Mouse (Mus musculus) lung, postnatal 25 days (tissue): ENCODE measurements around the gene Fbxw11.
"Not testable (repeated sequence)": the region's sequence is repeated elsewhere in the genome, so short reads cannot be mapped to it uniquely, and the experiment has no call there.

Source experiments
- DNase-seq: peaks from one replicate; pipeline ENCODE4 v3.0.0; 2022; ENCODE audit warnings: low spot score

The Fbxw11 gene

GRCm38 (mm10) chr11:32642249-32642876 lies at the start of gene Fbxw11:
TSS of gene Fbxw11 (plus strand) at chr11:32642724.
- DNase-seq, result peak; percentile 97

- no peak for DNase-seq
Measured at GRCm38 (mm10) chr11:32593081-32593480, 49.4 kb upstream of the Fbxw11 start.

DNA sequence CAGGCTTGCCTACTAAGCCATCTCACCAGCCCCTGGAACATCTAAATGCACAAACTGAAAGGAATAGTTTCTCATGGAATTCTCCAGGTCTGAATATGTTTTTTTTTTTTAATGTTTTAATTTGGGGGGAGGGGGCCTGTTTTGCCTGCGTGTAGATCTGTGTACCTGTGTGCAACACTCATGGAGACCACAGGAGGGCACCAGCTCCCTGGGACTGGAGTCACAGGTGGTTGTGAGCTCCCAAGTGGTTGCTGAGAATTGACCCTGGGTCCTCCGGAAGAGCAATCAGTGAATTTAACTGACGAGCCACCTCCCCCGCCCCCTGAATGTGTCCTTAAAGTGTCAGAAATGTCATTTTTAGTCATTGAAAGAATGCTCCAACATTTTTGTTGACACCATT lies 48.4 kb upstream of the Fbxw11 start:
- no peak for DNase-seq

- peak; percentile 36 for DNase-seq
Measured at GRCm38 (mm10) chr11:32600371-32600770, 42.2 kb upstream of the Fbxw11 start.

DNA sequence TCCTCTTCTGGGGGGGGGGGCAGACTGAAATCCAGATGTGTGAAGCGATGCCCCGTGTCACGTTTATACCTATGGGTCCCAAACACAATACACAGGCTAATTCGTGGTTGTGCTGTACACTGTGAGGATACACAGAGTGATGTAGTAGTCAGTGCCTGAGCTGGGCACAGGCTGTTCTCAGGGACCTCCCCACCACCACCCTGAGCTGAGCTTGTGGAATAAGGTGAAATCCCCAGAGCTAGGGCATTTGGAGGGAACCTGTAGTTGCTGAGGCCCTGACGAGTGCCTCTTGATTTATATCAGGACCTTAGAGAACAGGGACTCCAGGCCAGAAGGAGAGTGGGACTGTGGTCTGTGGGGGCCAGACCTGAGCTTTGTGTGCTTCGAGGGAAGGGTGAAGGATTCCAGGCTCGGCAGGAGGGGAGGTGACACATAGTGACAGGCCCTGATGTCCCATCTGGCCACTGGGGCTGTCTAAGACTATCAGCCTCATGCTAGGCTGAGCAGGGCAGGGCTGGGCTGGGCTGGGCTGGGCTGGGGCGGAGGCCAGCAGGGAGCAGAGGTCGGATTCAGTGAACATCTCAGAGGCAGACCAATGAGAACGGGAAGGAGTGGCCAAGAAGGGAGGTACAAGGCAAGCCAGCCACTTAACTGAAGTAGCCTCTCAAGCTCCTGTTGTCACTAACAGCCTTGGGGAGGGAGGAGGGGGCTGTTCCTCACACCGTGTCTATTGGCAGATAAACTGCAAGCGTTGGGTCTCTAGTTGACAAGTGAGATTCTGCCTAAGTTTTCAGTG lies 40.8 kb upstream of the Fbxw11 start:
- DNase-seq, result peak; percentile 67

GRCm38 (mm10) chr11:32604663-32605062 lies 37.9 kb upstream of the Fbxw11 start:
- no peak for DNase-seq

DNA sequence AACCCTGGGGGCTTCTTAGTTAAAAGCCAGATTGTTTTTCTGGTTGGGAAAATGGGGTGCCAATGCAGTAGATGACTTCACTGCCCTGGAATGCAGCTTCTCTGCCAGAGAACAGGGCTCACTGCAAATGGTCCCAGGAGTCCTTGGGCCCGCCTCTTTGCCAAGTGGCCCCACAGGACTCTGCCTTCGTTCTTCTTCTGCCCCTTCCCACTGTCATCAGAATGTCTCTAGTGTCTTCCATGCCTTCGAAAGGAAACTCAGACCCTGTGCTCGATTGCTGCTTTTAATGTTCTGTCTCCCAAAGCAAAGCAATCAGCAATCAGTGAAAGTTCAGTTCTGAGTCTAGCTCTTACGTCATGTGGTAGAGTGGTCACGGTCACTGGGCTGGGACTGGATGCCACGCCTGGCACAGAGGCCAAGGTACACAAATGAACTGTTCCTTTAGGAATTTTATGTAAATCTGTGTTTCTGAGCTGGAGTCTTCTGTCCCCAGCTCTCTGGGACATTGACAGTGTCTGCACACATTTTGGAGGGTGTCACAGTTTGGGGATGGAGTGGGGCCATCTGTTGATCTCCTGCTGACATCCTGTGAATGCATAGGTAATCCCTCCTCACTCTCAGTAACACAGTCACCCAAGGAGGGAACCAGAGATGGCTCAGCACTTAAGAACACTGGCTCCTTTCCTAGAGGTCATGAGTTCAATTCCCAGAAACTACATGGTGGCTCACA lies 37.2 kb upstream of the Fbxw11 start:
- DNase-seq, result peak; percentile 66

DNA sequence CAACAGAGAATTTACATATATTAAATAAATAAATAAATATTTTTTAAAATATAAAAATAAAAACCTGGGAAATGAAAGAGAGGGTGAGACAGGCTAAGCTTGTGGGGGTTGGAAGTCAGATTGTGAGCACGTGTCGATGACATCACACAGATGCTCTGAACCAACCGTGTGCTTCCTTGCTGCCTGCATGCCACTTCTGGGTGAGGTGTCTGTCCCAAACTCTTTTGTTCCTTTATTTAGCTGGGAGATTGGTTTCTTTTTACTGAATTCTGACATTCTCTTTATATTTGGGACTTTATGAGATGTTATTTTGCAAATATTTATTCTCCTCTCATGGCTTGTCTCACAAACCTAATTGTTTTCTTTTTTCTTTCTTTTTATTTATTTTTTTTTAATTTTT lies 36.6 kb upstream of the Fbxw11 start:
- DNase-seq, result no peak

- peak; percentile 34 for DNase-seq
Measured at GRCm38 (mm10) chr11:32607319-32607718, 35.2 kb upstream of the Fbxw11 start.

DNA sequence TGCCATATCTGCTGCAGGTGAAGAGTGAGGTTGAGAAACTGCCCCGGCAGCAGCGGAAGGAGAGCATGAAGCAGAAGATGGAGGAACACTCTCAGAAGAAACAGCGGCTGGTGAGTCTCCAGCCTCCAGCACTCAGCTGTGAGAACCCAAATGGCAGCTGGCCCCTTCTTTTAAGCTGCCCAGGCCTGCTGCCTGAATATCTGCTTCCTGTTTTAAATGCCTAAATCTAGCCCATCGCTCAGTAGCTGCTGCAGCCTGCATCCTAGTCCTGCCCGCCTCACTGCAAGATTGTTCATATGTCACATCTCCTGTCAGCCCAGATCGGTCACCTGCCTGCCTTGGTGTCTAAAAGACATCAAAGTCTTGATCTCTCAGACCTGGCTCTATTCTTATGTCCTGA lies 31.9 kb upstream of the Fbxw11 start:
- DNase-seq, result no peak

GRCm38 (mm10) chr11:32612304-32612703 lies 30.2 kb upstream of the Fbxw11 start:
- no peak for DNase-seq

DNA sequence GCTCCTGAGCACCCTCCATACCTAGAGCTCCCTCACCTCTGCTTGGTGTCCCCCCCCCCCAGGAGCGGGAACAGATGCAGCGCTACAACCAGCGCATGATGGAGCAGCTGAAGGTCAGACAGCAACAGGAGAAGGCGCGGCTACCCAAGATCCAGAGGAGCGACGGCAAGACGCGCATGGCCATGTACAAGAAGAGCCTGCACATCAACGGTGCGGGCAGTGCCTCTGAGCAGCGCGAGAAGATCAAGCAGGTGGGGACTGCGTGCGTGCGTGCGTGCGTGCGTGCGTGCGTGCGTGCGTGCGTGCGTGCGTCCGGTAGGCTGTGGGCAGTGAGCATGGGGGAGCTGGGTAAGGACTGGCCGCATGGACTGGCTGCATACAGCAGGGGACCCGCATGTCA lies 28.1 kb upstream of the Fbxw11 start:
- DNase-seq, result no peak

- DNase-seq, result no peak
Measured at GRCm38 (mm10) chr11:32615561-32615960, 27.0 kb upstream of the Fbxw11 start.

DNA sequence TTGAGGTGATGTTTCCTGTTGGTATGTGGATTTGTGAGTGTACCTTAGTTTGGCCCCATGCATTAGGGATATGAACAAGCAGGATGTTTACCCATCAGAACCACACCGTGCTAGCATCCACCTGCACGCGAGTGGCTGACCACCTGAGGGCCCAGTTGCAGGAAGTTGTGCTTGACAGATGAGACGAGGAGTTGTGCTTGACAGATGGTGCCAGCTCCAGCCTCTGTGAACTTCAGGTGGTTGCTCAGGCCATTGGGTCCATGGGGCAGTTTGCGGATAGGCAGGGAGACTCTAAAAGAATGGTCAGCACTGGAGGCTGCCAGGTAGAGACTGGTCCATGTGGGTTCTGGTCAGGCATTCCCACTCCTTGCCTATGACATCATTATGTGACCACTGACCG lies 26.4 kb upstream of the Fbxw11 start:
- DNase-seq, result no peak

DNA sequence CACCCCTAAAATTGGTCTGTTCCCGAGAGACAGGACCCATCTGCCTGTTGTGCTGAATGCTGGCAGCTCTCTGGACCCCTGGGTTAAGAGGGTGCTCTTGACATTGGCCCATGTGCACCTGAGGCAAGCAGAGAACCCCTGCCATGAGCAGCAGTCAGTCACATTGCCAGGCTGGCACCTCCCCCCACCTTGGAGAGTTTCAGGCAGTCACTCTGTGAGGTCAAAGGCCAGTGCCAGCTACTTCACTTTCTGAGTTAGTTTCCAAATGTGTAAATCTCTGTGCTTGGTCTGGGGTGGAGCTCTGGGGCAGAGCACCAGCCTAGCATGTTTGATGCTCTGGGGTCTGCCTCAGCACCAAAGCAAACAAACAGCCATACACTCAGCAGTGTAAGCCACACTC lies 24.5 kb upstream of the Fbxw11 start:
- no peak for DNase-seq

DNA sequence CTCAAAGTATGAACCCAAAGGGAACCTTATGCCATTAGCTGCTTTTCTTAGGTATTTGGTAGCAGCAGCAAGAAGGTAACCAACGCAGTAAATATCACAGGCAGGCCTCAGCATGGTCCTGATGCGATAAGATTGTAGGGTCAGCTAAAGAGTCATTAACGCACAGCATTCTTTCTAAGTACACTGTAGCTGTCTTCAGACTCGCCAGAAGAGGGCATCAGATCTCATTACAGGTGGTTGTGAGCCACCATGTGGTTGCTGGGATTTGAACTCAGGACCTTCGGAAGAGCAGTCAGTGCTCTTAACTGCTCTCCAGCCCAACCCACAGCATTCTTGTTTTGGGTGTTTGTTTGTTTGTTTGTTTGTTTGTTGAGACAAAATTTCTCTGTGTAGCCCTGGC lies 23.9 kb upstream of the Fbxw11 start:
- not testable (repeated sequence) for DNase-seq

DNA sequence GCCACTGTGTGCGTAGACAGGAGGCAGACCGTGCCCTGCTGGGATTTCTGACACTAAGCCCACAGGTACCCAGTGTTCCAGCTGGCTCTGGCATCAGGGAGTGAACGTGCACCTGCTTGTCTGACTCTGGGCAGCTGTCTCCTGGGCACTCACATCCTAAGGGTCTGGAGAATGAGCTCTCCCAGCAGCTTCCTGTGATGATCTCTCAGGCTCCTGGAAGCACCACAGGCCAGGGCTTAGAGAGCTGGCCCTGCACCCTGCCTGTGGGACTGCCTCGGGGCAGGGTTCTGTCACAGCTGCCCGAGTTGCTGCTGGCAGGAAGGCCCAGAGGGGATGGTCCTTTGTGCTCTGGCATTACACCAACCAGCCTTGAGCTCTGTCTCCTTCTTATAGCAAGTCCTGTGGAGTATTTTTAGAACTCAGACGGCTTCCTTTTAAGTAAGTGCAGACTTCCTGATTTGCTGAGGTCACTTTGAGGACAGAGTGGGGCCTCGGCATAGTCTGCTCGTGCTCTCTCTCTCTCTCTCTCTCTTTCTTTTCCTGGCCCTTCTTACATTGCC lies 23.2 kb upstream of the Fbxw11 start:
- peak; percentile 55 for DNase-seq

DNA sequence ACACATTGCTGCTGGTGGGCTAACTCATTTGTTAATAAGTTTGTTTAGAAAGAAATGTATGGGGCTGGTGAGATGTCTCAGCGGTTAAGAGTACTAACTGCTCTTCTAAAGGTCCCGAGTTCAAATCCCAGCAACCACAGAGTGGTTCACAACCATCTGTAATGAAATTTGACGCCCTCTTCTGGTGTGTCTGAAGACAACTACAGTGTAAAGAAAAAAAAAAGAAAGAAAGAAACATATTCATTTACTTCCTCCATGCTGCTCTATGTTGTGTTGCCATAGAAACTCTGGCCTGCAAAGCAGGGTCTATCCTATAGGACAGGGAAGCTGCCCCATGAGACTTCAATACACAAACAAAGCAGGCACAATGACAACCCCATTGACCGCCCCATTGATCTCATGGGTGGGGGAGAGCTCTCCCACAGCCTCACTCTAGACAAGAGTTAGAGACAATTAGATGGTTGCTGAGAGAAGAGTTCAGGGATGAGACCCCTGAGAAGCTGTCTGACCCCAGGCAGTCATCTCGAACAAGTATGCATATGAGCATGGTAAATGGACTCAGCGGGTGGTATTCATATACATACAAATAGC lies 22.6 kb upstream of the Fbxw11 start:
- no peak for DNase-seq

GRCm38 (mm10) chr11:32621831-32622478 lies 20.6 kb upstream of the Fbxw11 start:
- DNase-seq, result no peak

DNA sequence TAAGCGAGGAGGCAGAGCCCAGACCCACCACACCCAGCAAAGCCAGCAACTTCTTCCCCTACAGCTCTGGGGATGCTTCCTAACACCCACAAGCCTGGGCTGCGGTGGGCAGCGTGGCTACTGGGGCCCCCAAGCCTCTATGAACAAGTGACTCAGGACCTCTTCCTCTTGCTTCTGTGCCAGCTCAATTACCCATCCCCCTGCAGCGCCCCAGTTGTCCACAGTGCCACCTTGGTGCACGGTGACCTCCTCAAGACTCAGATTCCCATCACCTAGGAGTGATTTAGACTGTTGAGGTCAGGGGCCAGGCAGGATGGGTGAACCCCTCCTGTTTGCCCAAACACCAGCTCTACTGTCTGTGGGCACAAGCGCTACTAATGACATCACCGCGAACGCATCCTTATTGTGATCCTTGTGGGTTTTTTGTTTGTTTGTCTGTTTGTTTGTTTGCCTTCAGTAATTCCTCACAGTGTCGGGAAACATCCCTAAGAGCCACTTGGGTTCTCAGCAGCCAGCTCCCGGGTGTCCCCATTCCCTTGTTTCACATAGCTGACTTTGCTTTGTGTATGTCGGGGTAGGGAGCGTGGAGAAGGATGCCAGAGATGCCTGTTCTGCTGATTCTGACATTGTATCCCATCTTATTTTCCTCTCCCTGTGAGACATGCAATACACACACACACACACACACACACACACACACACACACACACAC lies 19.9 kb upstream of the Fbxw11 start:
- DNase-seq, result no peak

DNA sequence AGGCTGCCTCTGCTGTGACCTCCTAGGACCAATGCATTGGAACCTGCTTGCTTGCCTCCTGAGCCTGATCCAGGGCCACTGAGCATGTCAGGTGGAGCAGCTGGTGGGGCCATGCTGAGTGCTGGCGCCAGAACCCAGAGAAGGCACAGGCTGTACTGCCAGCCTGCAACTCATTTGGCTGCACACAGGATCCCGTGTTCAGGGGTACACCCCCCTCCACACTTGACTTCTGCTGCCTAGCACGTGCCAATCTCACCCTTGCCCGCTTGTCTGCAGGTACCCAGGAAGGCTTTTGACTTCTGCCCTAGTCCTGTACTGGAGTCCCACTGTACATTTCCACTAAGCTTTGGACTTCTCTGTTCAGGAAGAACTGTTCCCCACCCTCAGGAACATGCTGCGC lies 19.3 kb upstream of the Fbxw11 start:
- no peak for DNase-seq
